In genomic region chr15:78999586-78999985, GRCm38 (mm10) we compare ENCODE assay signal across 24 mouse cellular contexts. TPM values are rescaled to one million over a fixed set of nuclear protein-coding genes. Genes with fewer than 3 reads are reported as not detected.
DNase-seq lines count a peak whose midpoint lies in the region; ATAC-seq lines count a peak whose summit lies in the region.
"Had no signal": no experiment of that assay in that cellular context is flagged by ENCODE, and none has a peak within 500 bp of the region (broad histone marks: within the 10 kb centered on the region; RNA-seq: fewer than 3 reads in every experiment).

No protein-coding gene starts in this region.

- H3K4me1 ChIP-seq in kidney, embryonic 16.5 days (ENCODE audit: insufficient read depth, low read length): peaks cover 38% of the 10 kb centered on the region
- H3K4me1 ChIP-seq in embryonic facial prominence, embryonic 10.5 days: peaks cover 28% of the 10 kb centered on the region
- H3K4me1 ChIP-seq in forebrain, embryonic 12.5 days: no peaks in the 10 kb centered on the region
- H3K4me1 ChIP-seq: midbrain, embryonic 15.5 days had no signal

- H3K9me3 ChIP-seq in kidney, embryonic 16.5 days (ENCODE audit: low read length): no peaks in the 10 kb centered on the region
- no peaks in the 10 kb centered on the region for H3K9me3 ChIP-seq in embryonic facial prominence, embryonic 10.5 days
- H3K9me3 ChIP-seq in forebrain, embryonic 12.5 days: no peaks in the 10 kb centered on the region
- H3K9me3 ChIP-seq: embryonic facial prominence, embryonic 15.5 days; midbrain, embryonic 15.5 days had no signal

- H3K27me3 ChIP-seq in kidney, embryonic 16.5 days (ENCODE audit: insufficient read depth, low read length): no peaks in the 10 kb centered on the region
- H3K27me3 ChIP-seq in embryonic facial prominence, embryonic 10.5 days (replicated peaks; ENCODE audit: low read depth, poor library complexity, severe bottlenecking): no peaks in the 10 kb centered on the region
- no peaks in the 10 kb centered on the region for H3K27me3 ChIP-seq in forebrain, embryonic 12.5 days
- H3K27me3 ChIP-seq: embryonic facial prominence, embryonic 15.5 days; midbrain, embryonic 15.5 days had no signal

- 79% methylated on average over 11 of the region's 11 CpGs for WGBS in kidney, embryonic 16.5 days
- 81% methylated on average over 11 of the region's 11 CpGs for WGBS in embryonic facial prominence, embryonic 10.5 days
- 91% methylated on average over 11 of the region's 11 CpGs for WGBS in forebrain, embryonic 12.5 days

- H3K36me3 ChIP-seq in kidney, embryonic 16.5 days (ENCODE audit: insufficient read depth, low read length): peaks cover 72% of the 10 kb centered on the region
- peaks cover 99% of the 10 kb centered on the region for H3K36me3 ChIP-seq in embryonic facial prominence, embryonic 10.5 days (replicated peaks)
- peaks cover 77% of the 10 kb centered on the region for H3K36me3 ChIP-seq in forebrain, embryonic 12.5 days (replicated peaks)

- no peak overlapping the region for H3K4me2 ChIP-seq in kidney, embryonic 16.5 days (replicated peaks; ENCODE audit: low read depth, low read length)
- H3K4me2 ChIP-seq in forebrain, embryonic 12.5 days: no peak overlapping the region
- H3K4me2 ChIP-seq: embryonic facial prominence, embryonic 15.5 days; heart, embryonic 11.5 days; midbrain, embryonic 15.5 days had no signal

- ATAC-seq in kidney, embryonic 16.5 days (ENCODE audit: low FRiP score, low TSS enrichment): no peak
- ATAC-seq in forebrain, embryonic 12.5 days (ENCODE audit: low FRiP score): no peak
- ATAC-seq: intestine, postnatal 0 days; midbrain, embryonic 15.5 days had no signal

- H3K9ac ChIP-seq in kidney, embryonic 16.5 days (replicated peaks; ENCODE audit: low read length): 0 out of 2 replicates have a peak overlapping the region, but pooled peaks have one; percentile 41
- H3K9ac ChIP-seq in forebrain, embryonic 12.5 days: no peak overlapping the region
- H3K9ac ChIP-seq: embryonic facial prominence, embryonic 15.5 days; midbrain, embryonic 15.5 days had no signal

- no peak overlapping the region for H3K27ac ChIP-seq in kidney, embryonic 16.5 days (ENCODE audit: low read length)
- peak overlapping the region; percentile 41; the same call in 1 of the 2 replicates for H3K27ac ChIP-seq in embryonic facial prominence, embryonic 10.5 days (replicated peaks)
- no peak overlapping the region for H3K27ac ChIP-seq in forebrain, embryonic 12.5 days
- H3K27ac ChIP-seq: embryonic facial prominence, embryonic 15.5 days; kidney, postnatal 0 days; layer of hippocampus, adult 2 months; midbrain, embryonic 15.5 days had no signal

- DNase-seq in kidney, adult 11 months: no peak
- DNase-seq in brain, adult 2 months (ENCODE audit: low read depth, low spot score): peak; percentile 62
- peak; percentile 45 for DNase-seq in cerebellum, adult 8-10 months
- DNase-seq in embryonic facial prominence, embryonic 10.5 days (ENCODE audit: low spot score): no peak
- no peak for DNase-seq in urinary bladder, adult 18-20 months (ENCODE audit: low spot score in 2 of 2)
- DNase-seq: adrenal gland, postnatal 36 days; B cell, adult 2 months; heart, postnatal 10 days; layer of hippocampus, postnatal 36 days; lung, adult 18-20 months; lung, postnatal 14 days; right cerebral cortex, postnatal 14 days; spleen, adult 18-20 months had no signal

- H3K4me3 ChIP-seq in kidney, embryonic 16.5 days (ENCODE audit: low read length): no peak overlapping the region
- H3K4me3 ChIP-seq in embryonic facial prominence, embryonic 10.5 days: no peak overlapping the region
- no peak overlapping the region for H3K4me3 ChIP-seq in forebrain, embryonic 12.5 days (replicated peaks)
- H3K4me3 ChIP-seq: embryonic facial prominence, embryonic 15.5 days; layer of hippocampus, adult 2 months; midbrain, embryonic 15.5 days; myocyte had no signal

RNA-seq across cellular contexts. Expression of gene H1f0, which starts 28.7 kb away (rescaled TPM):
- polyA plus RNA-seq in kidney, embryonic 16.5 days (2015; fragmentation: Nextera tagmentation; extraction: Ambion mirVana): 521 and 528 TPM in 2 replicates
- 371 and 392 TPM in 2 replicates for polyA plus RNA-seq in embryonic facial prominence, embryonic 10.5 days (2016; fragmentation: Nextera tagmentation; extraction: Ambion mirVana)
- 638 and 696 TPM in 2 replicates for polyA plus RNA-seq in forebrain, embryonic 12.5 days (2016; fragmentation: Nextera tagmentation; extraction: Ambion mirVana)

RNA-seq across cellular contexts. Expression of gene Galr3, which starts 42.1 kb away (rescaled TPM):
- not detected in 2 replicates for polyA plus RNA-seq in kidney, embryonic 16.5 days (2015; fragmentation: Nextera tagmentation; extraction: Ambion mirVana)
- not detected in 2 replicates for polyA plus RNA-seq in embryonic facial prominence, embryonic 10.5 days (2016; fragmentation: Nextera tagmentation; extraction: Ambion mirVana)
- polyA plus RNA-seq in forebrain, embryonic 12.5 days (2016; fragmentation: Nextera tagmentation; extraction: Ambion mirVana): not detected in 2 replicates
- polyA plus RNA-seq: heart, embryonic 11.5 days; liver, adult 2 months; midbrain, embryonic 15.5 days; neural tube, embryonic 14.5 days had no signal

RNA-seq across cellular contexts. Expression of gene Triobp, which starts 52.1 kb away (rescaled TPM):
- polyA plus RNA-seq in kidney, embryonic 16.5 days (2015; fragmentation: Nextera tagmentation; extraction: Ambion mirVana): 67.3 and 78.4 TPM in 2 replicates
- 46.7 and 49.4 TPM in 2 replicates for polyA plus RNA-seq in embryonic facial prominence, embryonic 10.5 days (2016; fragmentation: Nextera tagmentation; extraction: Ambion mirVana)
- 40.4 and 46.9 TPM in 2 replicates for polyA plus RNA-seq in forebrain, embryonic 12.5 days (2016; fragmentation: Nextera tagmentation; extraction: Ambion mirVana)

Comparison
In these comparisons a context has a peak if more than half of its experiments do, and no peak if none do; other contexts are left out.
1. DNase-seq: peak in brain, adult 2 months (single experiment) and cerebellum, adult 8-10 months (single experiment); none in kidney, adult 11 months (single experiment), embryonic facial prominence, embryonic 10.5 days (single experiment) and urinary bladder, adult 18-20 months (0 of 2).